Mouse (Mus musculus): ENCODE measurements around the gene Olfr1212. TPM values are rescaled to one million over a fixed set of nuclear protein-coding genes. Genes with fewer than 3 reads are reported as not detected.

Olfr1212 gene
- not detected in 2 replicates for polyA plus RNA-seq (2012; rRNA removed; ENCODE audit: low replicate concordance)

DNA sequence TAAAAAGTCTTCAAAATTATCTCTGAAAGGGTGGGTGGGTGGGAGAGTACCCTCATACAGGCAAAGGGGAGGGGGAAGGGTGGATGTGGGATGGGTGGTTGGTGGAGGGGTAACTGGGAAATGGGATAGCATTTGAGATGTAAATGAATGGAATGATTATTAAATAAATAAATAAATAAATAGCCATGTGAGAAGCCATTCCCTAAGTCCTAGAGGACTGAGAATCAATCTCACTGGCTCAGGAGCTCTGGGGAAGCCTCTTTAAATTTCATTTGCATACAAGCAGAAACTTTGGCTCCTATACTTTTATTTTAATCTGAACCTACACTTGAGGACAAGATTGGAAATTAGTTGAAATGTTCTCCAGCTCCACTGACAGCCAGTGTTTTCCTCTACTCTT lies at the start of gene Olfr1212:
TSS of gene Olfr1212 (plus strand) at position 301 of the 400 bp plus-strand sequence.

GRCm38 (mm10) chr2:88915057-88915456 lies 38.7 kb upstream of the Olfr1212 start, which contains the start of gene Olfr1209:
TSS of gene Olfr1209 (minus strand) at chr2:88915157.

DNA sequence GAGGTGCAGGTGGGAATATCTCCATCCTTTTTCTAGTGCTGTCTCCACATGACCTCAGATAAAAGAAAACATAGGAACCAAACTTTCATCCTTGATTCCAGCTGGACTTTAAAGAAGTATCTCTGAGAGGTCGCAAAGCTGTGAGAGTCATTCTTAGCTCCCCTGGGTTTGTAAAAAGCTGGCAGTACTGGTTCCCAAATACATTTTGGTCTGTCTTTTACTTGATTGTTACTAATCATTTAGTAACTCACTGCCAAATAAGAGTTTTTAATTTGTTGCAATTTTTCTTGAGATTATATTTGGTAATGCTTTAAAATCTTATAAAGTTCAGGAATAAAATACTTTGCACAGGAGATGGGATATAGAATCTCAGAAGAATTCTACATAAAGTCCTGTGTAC lies 15.8 kb upstream of the Olfr1212 start, which contains the start of gene Olfr1211:
TSS of gene Olfr1211 (minus strand) at position 101 of the 400 bp plus-strand sequence.

DNA sequence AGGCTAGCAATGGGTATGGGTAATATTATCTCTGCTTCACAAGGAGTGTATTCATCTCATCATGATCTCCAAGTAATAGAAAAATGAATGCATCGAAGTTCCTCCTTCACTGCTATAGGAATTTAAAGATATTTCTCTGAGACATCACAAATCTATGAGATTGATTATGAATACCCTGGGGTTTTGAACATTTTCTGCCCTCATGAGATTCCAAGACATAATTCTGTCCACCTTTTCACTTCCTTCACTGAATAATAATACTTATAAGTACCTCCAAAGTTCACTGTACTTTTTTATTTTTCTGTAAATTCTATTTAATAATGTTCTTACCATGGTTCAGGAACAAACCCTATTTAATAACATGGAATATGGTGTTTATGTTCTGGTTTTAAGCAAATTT lies 26.4 kb downstream of the Olfr1212 start, which contains the start of gene Gm13762:
TSS of gene Gm13762 (minus strand) at position 101 of the 400 bp plus-strand sequence.

DNA sequence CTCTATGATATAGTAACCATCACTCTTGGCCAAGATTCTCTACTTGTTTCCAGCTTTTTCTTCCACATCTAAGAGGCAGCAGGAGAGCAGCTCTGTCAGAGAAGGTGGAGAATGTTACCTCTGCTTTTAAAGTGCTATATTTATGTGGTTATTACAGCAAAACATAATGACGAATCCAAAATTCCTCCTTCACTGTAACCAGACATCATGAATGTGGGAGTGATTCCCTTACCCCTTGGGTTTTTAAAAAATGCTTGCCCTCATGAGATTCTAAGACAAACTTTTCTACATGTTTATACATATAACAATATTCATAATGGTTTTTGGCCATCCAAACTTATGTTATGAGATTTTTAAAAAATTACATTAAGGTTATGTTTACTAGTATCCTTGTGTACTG lies 38.8 kb downstream of the Olfr1212 start, which contains the start of gene Olfr1214:
TSS of gene Olfr1214 (minus strand) at position 101 of the 400 bp plus-strand sequence.

DNA sequence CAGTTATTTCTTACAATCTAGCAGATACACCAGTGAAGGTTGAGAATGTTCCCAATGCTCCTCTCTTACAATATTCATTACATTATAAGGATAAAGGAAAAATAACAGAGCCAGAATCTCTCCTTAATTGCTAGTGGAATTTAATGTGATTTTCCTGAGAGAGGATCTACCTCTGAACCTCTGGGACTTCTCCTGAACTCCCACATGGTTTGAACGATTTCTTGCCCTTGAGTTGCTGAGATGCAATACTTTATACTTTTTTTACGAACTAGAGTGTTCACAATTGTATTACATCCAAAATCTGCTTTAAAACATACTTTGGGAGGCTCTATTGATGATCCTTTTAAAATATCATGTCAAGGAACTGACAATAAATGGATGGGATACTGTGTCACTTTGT lies 53.1 kb downstream of the Olfr1212 start, which contains the start of gene Olfr1215:
TSS of gene Olfr1215 (minus strand) at position 101 of the 400 bp plus-strand sequence.

Other genes with a start within 250 kb of the Olfr1212 start
- not detected in 2 replicates for gene Olfr1196, start 249.4 kb upstream of the Olfr1212 start, polyA plus RNA-seq (2012; rRNA removed; ENCODE audit: low replicate concordance)
- gene Olfr1197, start 221.6 kb upstream of the Olfr1212 start, polyA plus RNA-seq (2012; rRNA removed; ENCODE audit: low replicate concordance): not detected in 2 replicates
- gene Olfr1198, start 202.6 kb upstream of the Olfr1212 start, polyA plus RNA-seq (2012; rRNA removed; ENCODE audit: low replicate concordance): not detected in 2 replicates
- gene Olfr1199, start 193.5 kb upstream of the Olfr1212 start, polyA plus RNA-seq (2012; rRNA removed; ENCODE audit: low replicate concordance): not detected in 2 replicates
- not detected in 2 replicates for gene Olfr1200, start 183.5 kb upstream of the Olfr1212 start, polyA plus RNA-seq (2012; rRNA removed; ENCODE audit: low replicate concordance)
- not detected in 2 replicates for gene Olfr1201, start 160.9 kb upstream of the Olfr1212 start, polyA plus RNA-seq (2012; rRNA removed; ENCODE audit: low replicate concordance)
- not detected in 2 replicates for gene Olfr1202, start 139.5 kb upstream of the Olfr1212 start, polyA plus RNA-seq (2012; rRNA removed; ENCODE audit: low replicate concordance)
- not detected in 2 replicates for gene Olfr1205, start 124.2 kb upstream of the Olfr1212 start, polyA plus RNA-seq (2012; rRNA removed; ENCODE audit: low replicate concordance)
- not detected in 2 replicates for gene Olfr1204, start 104.7 kb upstream of the Olfr1212 start, polyA plus RNA-seq (2012; rRNA removed; ENCODE audit: low replicate concordance)
- not detected in 2 replicates for gene Olfr1206, start 90.7 kb upstream of the Olfr1212 start, polyA plus RNA-seq (2012; rRNA removed; ENCODE audit: low replicate concordance)
- not detected in 2 replicates for gene Olfr1208, start 51.7 kb upstream of the Olfr1212 start, polyA plus RNA-seq (2012; rRNA removed; ENCODE audit: low replicate concordance)
- not detected in 2 replicates for gene Olfr1209, start 38.8 kb upstream of the Olfr1212 start, polyA plus RNA-seq (2012; rRNA removed; ENCODE audit: low replicate concordance)
- gene Olfr1211, start 15.9 kb upstream of the Olfr1212 start, polyA plus RNA-seq (2012; rRNA removed; ENCODE audit: low replicate concordance): not detected in 2 replicates
- not detected in 2 replicates for gene Gm13762, start 26.3 kb downstream of the Olfr1212 start, polyA plus RNA-seq (2012; rRNA removed; ENCODE audit: low replicate concordance)
- not detected in 2 replicates for gene Olfr1214, start 38.7 kb downstream of the Olfr1212 start, polyA plus RNA-seq (2012; rRNA removed; ENCODE audit: low replicate concordance)
- gene Olfr1215, start 53.0 kb downstream of the Olfr1212 start, polyA plus RNA-seq (2012; rRNA removed; ENCODE audit: low replicate concordance): not detected in 2 replicates
- gene Olfr1216, start 64.4 kb downstream of the Olfr1212 start, polyA plus RNA-seq (2012; rRNA removed; ENCODE audit: low replicate concordance): not detected in 2 replicates
- gene Olfr1217, start 78.1 kb downstream of the Olfr1212 start, polyA plus RNA-seq (2012; rRNA removed; ENCODE audit: low replicate concordance): not detected in 2 replicates
- gene Olfr1218, start 107.2 kb downstream of the Olfr1212 start, polyA plus RNA-seq (2012; rRNA removed; ENCODE audit: low replicate concordance): not detected in 2 replicates
- not detected in 2 replicates for gene Olfr1219, start 129.5 kb downstream of the Olfr1212 start, polyA plus RNA-seq (2012; rRNA removed; ENCODE audit: low replicate concordance)
- gene Olfr1220, start 152.9 kb downstream of the Olfr1212 start, polyA plus RNA-seq (2012; rRNA removed; ENCODE audit: low replicate concordance): not detected in 2 replicates
- gene Olfr1221, start 163.3 kb downstream of the Olfr1212 start, polyA plus RNA-seq (2012; rRNA removed; ENCODE audit: low replicate concordance): not detected in 2 replicates
- gene Olfr1222, start 179.1 kb downstream of the Olfr1212 start, polyA plus RNA-seq (2012; rRNA removed; ENCODE audit: low replicate concordance): not detected in 2 replicates
- gene Olfr1223, start 197.6 kb downstream of the Olfr1212 start, polyA plus RNA-seq (2012; rRNA removed; ENCODE audit: low replicate concordance): not detected in 2 replicates
- gene Olfr1224-ps1, start 210.1 kb downstream of the Olfr1212 start, polyA plus RNA-seq (2012; rRNA removed; ENCODE audit: low replicate concordance): not detected in 2 replicates
- not detected in 2 replicates for gene Olfr1225, start 220.7 kb downstream of the Olfr1212 start, polyA plus RNA-seq (2012; rRNA removed; ENCODE audit: low replicate concordance)
- not detected in 2 replicates for gene Olfr1226, start 246.1 kb downstream of the Olfr1212 start, polyA plus RNA-seq (2012; rRNA removed; ENCODE audit: low replicate concordance)